Mouse (Mus musculus): ENCODE measurements around the gene Anxa7. TPM values are rescaled to one million over a fixed set of nuclear protein-coding genes. Genes with fewer than 3 reads are reported as not detected.

Gene Anxa7
- polyA plus RNA-seq, 1 experiment from 2014 or later, result 46.3 TPM

DNA sequence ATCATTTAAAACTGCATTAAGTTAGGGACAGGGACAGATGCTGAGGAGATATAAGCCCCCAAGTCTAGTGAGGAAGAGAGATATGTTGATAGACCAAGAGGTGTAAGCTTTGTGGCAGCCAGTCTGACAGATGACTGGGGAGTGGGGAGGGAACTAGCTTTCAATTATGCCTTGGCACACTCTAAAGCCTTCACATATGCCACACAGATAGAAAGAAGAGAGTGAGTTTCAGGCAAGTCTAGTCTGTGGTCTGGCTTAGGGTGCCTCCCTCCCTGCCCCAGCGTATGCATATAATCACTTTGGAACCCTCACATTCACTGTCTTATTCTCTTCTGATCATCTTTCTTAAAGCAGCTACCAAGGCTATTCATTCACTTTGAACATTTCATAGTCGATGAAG lies 28.6 kb downstream of the Anxa7 start:
- ATAC-seq (ENCODE audit: low FRiP score, low TSS enrichment), result no peak

DNA sequence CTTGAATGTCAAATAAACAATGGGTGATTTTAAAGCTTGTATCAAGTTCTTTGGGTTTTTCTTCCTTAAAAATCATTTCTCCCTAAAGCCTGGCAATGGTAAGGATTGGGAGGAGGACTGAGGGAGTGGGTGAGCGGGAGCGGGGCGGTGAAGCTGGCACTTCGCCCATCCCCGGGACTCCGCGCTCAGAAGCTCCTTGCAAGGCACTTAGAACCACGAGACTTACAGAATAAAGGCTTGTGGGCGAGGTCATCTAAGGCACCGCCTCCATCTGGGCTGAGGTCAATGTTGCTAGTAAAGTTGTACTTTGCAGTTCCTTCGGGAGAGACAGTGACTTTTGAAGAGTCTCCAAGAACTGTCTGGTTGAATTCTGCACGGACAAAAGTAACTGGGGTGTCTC lies 32.7 kb downstream of the Anxa7 start:
- 53% methylated on average over 12 of the region's 12 CpGs for WGBS
- peaks cover 6% of the 10 kb centered on the region; the same call in 1 of the 2 replicates for H3K4me1 ChIP-seq (ENCODE audit: insufficient read depth, low read length)

More for the DNA sequence above, 28.6 kb downstream of the Anxa7 start:
- H3K4me1 ChIP-seq (ENCODE audit: insufficient read depth, low read length), result peaks cover 6% of the 10 kb centered on the region; the same call in 1 of the 2 replicates
- H3K9ac ChIP-seq (replicated peaks; ENCODE audit: low read length), result peak overlapping the region; percentile 62
- H3K36me3 ChIP-seq (ENCODE audit: insufficient read depth, low read length), result peaks cover 5% of the 10 kb centered on the region; the same call in 1 of the 2 replicates
- H3K4me2 ChIP-seq (replicated peaks; ENCODE audit: low read depth, low read length), result peak overlapping the region; percentile 79
- 10% methylated on average over 2 of the region's 2 CpGs for WGBS
- H3K4me3 ChIP-seq (ENCODE audit: low read length), result peak overlapping the region; percentile 49
- H3K9me3 ChIP-seq (ENCODE audit: low read length), result no peaks in the 10 kb centered on the region
- no peaks in the 10 kb centered on the region for H3K27me3 ChIP-seq (ENCODE audit: insufficient read depth, low read length)
- H3K27ac ChIP-seq (ENCODE audit: low read length), result no peak overlapping the region

GRCm38 (mm10) chr14:20442252-20442651 lies 37.7 kb downstream of the Anxa7 start:
- no peak overlapping the region for H3K4me3 ChIP-seq (ENCODE audit: low read length)
- no peaks in the 10 kb centered on the region for H3K36me3 ChIP-seq (ENCODE audit: insufficient read depth, low read length)
- H3K9ac ChIP-seq (replicated peaks; ENCODE audit: low read length), result no peak overlapping the region
- H3K4me2 ChIP-seq (replicated peaks; ENCODE audit: low read depth, low read length), result peak overlapping the region; percentile 25; the same call in 1 of the 2 replicates
- 0 out of 2 replicates have a peak, but pooled peaks have one; percentile 27 for ATAC-seq (ENCODE audit: low FRiP score, low TSS enrichment)
- H3K27me3 ChIP-seq (ENCODE audit: insufficient read depth, low read length), result no peaks in the 10 kb centered on the region
- no peaks in the 10 kb centered on the region for H3K9me3 ChIP-seq (ENCODE audit: low read length)
- H3K27ac ChIP-seq (ENCODE audit: low read length), result no peak overlapping the region
- H3K4me1 ChIP-seq (ENCODE audit: insufficient read depth, low read length), result no peaks in the 10 kb centered on the region
- WGBS, result 56% methylated on average over 17 of the region's 17 CpGs

More for the DNA sequence above, 32.7 kb downstream of the Anxa7 start:
- Histone ChIP-seq H3K27me3 (ENCODE audit: insufficient read depth, low read length) (no peaks in the 10 kb centered on the region), H3K27ac (ENCODE audit: low read length) (no peak overlapping the region), H3K4me3 (ENCODE audit: low read length) (no peak overlapping the region), H3K9ac (replicated peaks; ENCODE audit: low read length) (no peak overlapping the region), H3K36me3 (ENCODE audit: insufficient read depth, low read length) (no peaks in the 10 kb centered on the region), H3K4me2 (replicated peaks; ENCODE audit: low read depth, low read length) (no peak overlapping the region), H3K9me3 (ENCODE audit: low read length) (no peaks in the 10 kb centered on the region)
- no peak for ATAC-seq (ENCODE audit: low FRiP score, low TSS enrichment)

GRCm38 (mm10) chr14:20436976-20437375 lies 43.0 kb downstream of the Anxa7 start:
- Histone ChIP-seq H3K27me3 (ENCODE audit: insufficient read depth, low read length) (no peaks in the 10 kb centered on the region), H3K9me3 (ENCODE audit: low read length) (no peaks in the 10 kb centered on the region), H3K36me3 (ENCODE audit: insufficient read depth, low read length) (no peaks in the 10 kb centered on the region), H3K27ac (ENCODE audit: low read length) (no peak overlapping the region), H3K4me1 (ENCODE audit: insufficient read depth, low read length) (no peaks in the 10 kb centered on the region), H3K4me2 (replicated peaks; ENCODE audit: low read depth, low read length) (no peak overlapping the region), H3K4me3 (ENCODE audit: low read length) (no peak overlapping the region), H3K9ac (replicated peaks; ENCODE audit: low read length) (no peak overlapping the region)
- 61% methylated on average over 6 of the region's 6 CpGs for WGBS
- ATAC-seq (ENCODE audit: low FRiP score, low TSS enrichment), result no peak

DNA sequence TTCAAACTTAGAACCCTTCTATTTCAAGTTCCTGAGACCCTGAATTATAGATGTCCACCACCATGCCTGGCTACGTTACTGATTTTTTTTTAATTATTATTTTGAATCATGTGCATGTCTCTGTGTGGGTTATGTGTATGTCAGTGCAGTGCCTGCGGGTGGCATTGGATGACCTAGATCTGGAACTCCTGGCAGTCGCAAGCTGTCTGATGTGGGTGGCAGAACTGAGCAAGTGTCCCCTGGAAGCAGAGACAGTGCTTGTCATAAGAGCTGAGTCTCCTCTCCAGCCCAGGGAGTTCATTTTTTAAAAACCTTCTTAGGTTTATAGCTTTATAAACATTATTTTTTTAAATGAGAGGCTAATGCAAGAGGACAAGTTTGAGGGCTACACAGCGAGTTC lies 47.5 kb downstream of the Anxa7 start:
- no peaks in the 10 kb centered on the region for H3K36me3 ChIP-seq (ENCODE audit: insufficient read depth, low read length)
- H3K27ac ChIP-seq (ENCODE audit: low read length), result no peak overlapping the region
- H3K9ac ChIP-seq (replicated peaks; ENCODE audit: low read length), result no peak overlapping the region
- no peak overlapping the region for H3K4me3 ChIP-seq (ENCODE audit: low read length)
- 87% methylated on average over 4 of the region's 4 CpGs for WGBS
- no peaks in the 10 kb centered on the region; the same call in 1 of the 2 replicates for H3K27me3 ChIP-seq (ENCODE audit: insufficient read depth, low read length)
- H3K4me1 ChIP-seq (ENCODE audit: insufficient read depth, low read length), result no peaks in the 10 kb centered on the region
- ATAC-seq (ENCODE audit: low FRiP score, low TSS enrichment), result no peak
- H3K4me2 ChIP-seq (replicated peaks; ENCODE audit: low read depth, low read length), result no peak overlapping the region
- no peaks in the 10 kb centered on the region for H3K9me3 ChIP-seq (ENCODE audit: low read length)

DNA sequence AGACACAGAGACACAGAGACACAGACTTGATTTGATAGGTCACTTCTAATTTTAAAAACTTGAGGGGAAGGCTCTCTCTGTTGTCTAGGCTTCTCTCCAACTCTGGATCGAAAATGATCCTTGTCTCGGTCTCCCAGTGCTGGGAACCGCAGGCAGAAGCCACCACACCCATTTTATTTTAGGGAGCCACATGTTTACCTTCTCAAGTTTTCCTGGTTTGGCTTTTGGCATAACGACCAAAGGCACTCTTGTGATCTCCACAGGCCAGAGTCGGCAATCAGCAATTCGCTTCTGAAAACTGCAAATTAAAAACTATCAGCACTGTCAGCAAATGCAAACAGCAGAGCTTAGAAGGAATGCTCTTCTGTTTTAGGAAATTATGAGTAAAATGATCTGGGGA lies 48.2 kb downstream of the Anxa7 start:
- Histone ChIP-seq H3K4me1 (ENCODE audit: insufficient read depth, low read length) (no peaks in the 10 kb centered on the region), H3K4me3 (ENCODE audit: low read length) (no peak overlapping the region), H3K4me2 (replicated peaks; ENCODE audit: low read depth, low read length) (no peak overlapping the region), H3K36me3 (ENCODE audit: insufficient read depth, low read length) (no peaks in the 10 kb centered on the region), H3K9ac (replicated peaks; ENCODE audit: low read length) (no peak overlapping the region), H3K27ac (ENCODE audit: low read length) (no peak overlapping the region), H3K9me3 (ENCODE audit: low read length) (no peaks in the 10 kb centered on the region), H3K27me3 (ENCODE audit: insufficient read depth, low read length) (no peaks in the 10 kb centered on the region; the same call in 1 of the 2 replicates)
- ATAC-seq (ENCODE audit: low FRiP score, low TSS enrichment), result no peak
- WGBS, result 74% methylated on average over 6 of the region's 6 CpGs

- H3K27ac ChIP-seq (ENCODE audit: low read length), result no peak overlapping the region
- no peaks in the 10 kb centered on the region for H3K9me3 ChIP-seq (ENCODE audit: low read length)
- H3K9ac ChIP-seq (replicated peaks; ENCODE audit: low read length), result no peak overlapping the region
- no peaks in the 10 kb centered on the region for H3K4me1 ChIP-seq (ENCODE audit: insufficient read depth, low read length)
- ATAC-seq (ENCODE audit: low FRiP score, low TSS enrichment), result no peak
- no peaks in the 10 kb centered on the region; the same call in 1 of the 2 replicates for H3K27me3 ChIP-seq (ENCODE audit: insufficient read depth, low read length)
- 40% methylated on average over 1 of the region's 1 CpGs for WGBS
- H3K36me3 ChIP-seq (ENCODE audit: insufficient read depth, low read length), result no peaks in the 10 kb centered on the region
- no peak overlapping the region for H3K4me2 ChIP-seq (replicated peaks; ENCODE audit: low read depth, low read length)
- no peak overlapping the region for H3K4me3 ChIP-seq (ENCODE audit: low read length)
Observed at GRCm38 (mm10) chr14:20429833-20430232, 50.1 kb downstream of the Anxa7 start.

DNA sequence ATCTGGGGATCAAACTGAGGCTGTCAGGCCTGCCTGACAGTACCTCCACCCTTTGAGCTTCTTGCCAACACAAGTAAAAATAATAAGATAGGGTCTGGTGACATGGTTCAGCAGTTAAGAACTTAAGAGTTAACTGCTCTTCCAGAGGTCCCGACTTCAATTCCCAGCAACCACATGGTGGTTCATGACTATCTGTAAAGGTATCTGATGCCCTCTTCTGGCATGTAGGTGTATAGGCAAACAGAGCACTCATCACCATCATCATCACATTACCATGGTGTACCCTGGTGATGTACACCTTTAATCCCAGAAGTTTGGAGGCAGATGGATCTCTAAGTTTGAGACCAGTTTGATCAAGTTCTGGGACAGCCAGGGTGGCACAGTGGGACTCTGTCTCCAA lies 51.3 kb downstream of the Anxa7 start:
- Histone ChIP-seq H3K4me2 (replicated peaks; ENCODE audit: low read depth, low read length) (no peak overlapping the region), H3K27me3 (ENCODE audit: insufficient read depth, low read length) (no peaks in the 10 kb centered on the region; the same call in 1 of the 2 replicates), H3K9ac (replicated peaks; ENCODE audit: low read length) (no peak overlapping the region), H3K36me3 (ENCODE audit: insufficient read depth, low read length) (no peaks in the 10 kb centered on the region), H3K4me3 (ENCODE audit: low read length) (no peak overlapping the region), H3K9me3 (ENCODE audit: low read length) (no peaks in the 10 kb centered on the region), H3K27ac (ENCODE audit: low read length) (no peak overlapping the region), H3K4me1 (ENCODE audit: insufficient read depth, low read length) (no peaks in the 10 kb centered on the region)
- ATAC-seq (ENCODE audit: low FRiP score, low TSS enrichment), result no peak
- WGBS, result 34% methylated on average over 1 of the region's 1 CpGs

GRCm38 (mm10) chr14:20423046-20423445 lies 56.9 kb downstream of the Anxa7 start:
- no peak for ATAC-seq (ENCODE audit: low FRiP score, low TSS enrichment)
- H3K9ac ChIP-seq (replicated peaks; ENCODE audit: low read length), result no peak overlapping the region
- H3K4me1 ChIP-seq (ENCODE audit: insufficient read depth, low read length), result no peaks in the 10 kb centered on the region
- WGBS, result 79% methylated on average over 6 of the region's 6 CpGs
- H3K36me3 ChIP-seq (ENCODE audit: insufficient read depth, low read length), result no peaks in the 10 kb centered on the region
- no peak overlapping the region for H3K4me3 ChIP-seq (ENCODE audit: low read length)
- no peaks in the 10 kb centered on the region for H3K9me3 ChIP-seq (ENCODE audit: low read length)
- H3K27ac ChIP-seq (ENCODE audit: low read length), result no peak overlapping the region
- H3K4me2 ChIP-seq (replicated peaks; ENCODE audit: low read depth, low read length), result no peak overlapping the region
- no peaks in the 10 kb centered on the region for H3K27me3 ChIP-seq (ENCODE audit: insufficient read depth, low read length)

DNA sequence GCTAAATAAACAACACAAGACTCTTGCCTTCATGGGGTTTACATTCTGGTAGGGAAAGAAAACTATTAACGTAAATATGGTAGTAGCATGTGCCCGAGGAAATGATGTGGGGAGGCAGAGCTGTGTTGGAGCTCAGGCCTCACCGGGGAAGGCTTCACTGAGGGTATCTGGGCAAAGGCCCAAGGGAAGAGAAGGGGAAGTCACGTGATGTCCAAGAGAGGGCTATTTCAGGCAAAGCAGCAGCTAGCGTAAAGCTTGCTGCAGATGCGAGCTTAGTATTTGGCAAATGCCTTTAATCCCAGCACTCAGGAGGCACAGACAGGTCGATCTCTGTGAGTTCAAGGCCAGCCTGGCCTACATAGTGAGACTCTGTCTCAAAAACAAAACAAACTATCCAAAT lies 57.7 kb downstream of the Anxa7 start:
- no peak for ATAC-seq (ENCODE audit: low FRiP score, low TSS enrichment)
- Histone ChIP-seq H3K4me1 (ENCODE audit: insufficient read depth, low read length) (no peaks in the 10 kb centered on the region), H3K27ac (ENCODE audit: low read length) (no peak overlapping the region)

More for the DNA sequence above, 57.7 kb downstream of the Anxa7 start:
- Histone ChIP-seq H3K9me3 (ENCODE audit: low read length) (no peaks in the 10 kb centered on the region), H3K9ac (replicated peaks; ENCODE audit: low read length) (no peak overlapping the region), H3K27me3 (ENCODE audit: insufficient read depth, low read length) (no peaks in the 10 kb centered on the region), H3K4me2 (replicated peaks; ENCODE audit: low read depth, low read length) (no peak overlapping the region), H3K4me3 (ENCODE audit: low read length) (no peak overlapping the region), H3K36me3 (ENCODE audit: insufficient read depth, low read length) (no peaks in the 10 kb centered on the region)
- 80% methylated on average over 7 of the region's 7 CpGs for WGBS

Measured in kidney, embryonic 16.5 days (tissue).